Mouse (Mus musculus): ENCODE measurements around the gene Gm7694. TPM values are rescaled to one million over a fixed set of nuclear protein-coding genes. Genes with fewer than 3 reads are reported as not detected.

Gm7694 gene
- 2.5 and 3.1 TPM in 2 replicates for polyA plus RNA-seq (2014; fragmentation: Nextera tagmentation; extraction: Ambion mirVana)

- no peaks in the 10 kb centered on the region for H3K27me3 ChIP-seq (ENCODE audit: control insufficient read depth, insufficient read depth, low read length)
- WGBS = 93% methylated on average over 4 of the region's 4 CpGs
Measured at GRCm38 (mm10) chr1:170306232-170306631, at the start of gene Gm7694. Gene Gm7694, minus strand, starts transcription at chr1:170306332.

GRCm38 (mm10) chr1:170353335-170353734 is 47.2 kb upstream of the Gm7694 start:
- DNase-seq (ENCODE audit: low spot score) (no peak), ATAC-seq (ENCODE audit: low FRiP score) (no peak)
- no peaks in the 10 kb centered on the region for H3K4me1 ChIP-seq (replicated peaks; ENCODE audit: control insufficient read depth, insufficient read depth, low read length)
- no peaks in the 10 kb centered on the region for H3K27me3 ChIP-seq (ENCODE audit: control insufficient read depth, insufficient read depth, low read length)
- 79% methylated on average over 3 of the region's 3 CpGs for WGBS
- no peak overlapping the region for H3K9ac ChIP-seq
- H3K4me3 ChIP-seq (replicated peaks; ENCODE audit: low read length) = no peak overlapping the region
- no peaks in the 10 kb centered on the region for H3K36me3 ChIP-seq (replicated peaks; ENCODE audit: control insufficient read depth, insufficient read depth)
- H3K9me3 ChIP-seq (ENCODE audit: control insufficient read depth, low read length) = no peaks in the 10 kb centered on the region
- no peak overlapping the region for H3K27ac ChIP-seq
- H3K4me2 ChIP-seq (replicated peaks) = no peak overlapping the region

More at GRCm38 (mm10) chr1:170306232-170306631, at the start of gene Gm7694:
- H3K36me3 ChIP-seq (replicated peaks; ENCODE audit: control insufficient read depth, insufficient read depth) = no peaks in the 10 kb centered on the region
- no peak for DNase-seq (ENCODE audit: low spot score)
- H3K27ac ChIP-seq = no peak within 1 kb of the TSS
- H3K4me3 ChIP-seq (replicated peaks; ENCODE audit: low read length) = no peak within 1 kb of the TSS
- H3K4me2 ChIP-seq (replicated peaks) = no peak within 1 kb of the TSS
- no peaks in the 10 kb centered on the region for H3K4me1 ChIP-seq (replicated peaks; ENCODE audit: control insufficient read depth, insufficient read depth, low read length)
- no peak within 1 kb of the TSS for H3K9ac ChIP-seq
- no peak for ATAC-seq (ENCODE audit: low FRiP score)
- no peaks in the 10 kb centered on the region for H3K9me3 ChIP-seq (ENCODE audit: control insufficient read depth, low read length)

GRCm38 (mm10) chr1:170351080-170351479 is 44.9 kb upstream of the Gm7694 start:
- Histone ChIP-seq H3K9ac (no peak overlapping the region), H3K9me3 (ENCODE audit: control insufficient read depth, low read length) (no peaks in the 10 kb centered on the region), H3K27me3 (ENCODE audit: control insufficient read depth, insufficient read depth, low read length) (no peaks in the 10 kb centered on the region), H3K27ac (no peak overlapping the region), H3K4me3 (replicated peaks; ENCODE audit: low read length) (no peak overlapping the region), H3K36me3 (replicated peaks; ENCODE audit: control insufficient read depth, insufficient read depth) (no peaks in the 10 kb centered on the region), H3K4me1 (replicated peaks; ENCODE audit: control insufficient read depth, insufficient read depth, low read length) (no peaks in the 10 kb centered on the region), H3K4me2 (replicated peaks) (no peak overlapping the region)
- DNase-seq (ENCODE audit: low spot score) (no peak), ATAC-seq (ENCODE audit: low FRiP score) (no peak)

- Histone ChIP-seq H3K27ac (no peak overlapping the region), H3K9ac (no peak overlapping the region), H3K36me3 (replicated peaks; ENCODE audit: control insufficient read depth, insufficient read depth) (no peaks in the 10 kb centered on the region), H3K4me3 (replicated peaks; ENCODE audit: low read length) (no peak overlapping the region), H3K9me3 (ENCODE audit: control insufficient read depth, low read length) (no peaks in the 10 kb centered on the region), H3K4me2 (replicated peaks) (no peak overlapping the region), H3K4me1 (replicated peaks; ENCODE audit: control insufficient read depth, insufficient read depth, low read length) (no peaks in the 10 kb centered on the region), H3K27me3 (ENCODE audit: control insufficient read depth, insufficient read depth, low read length) (no peaks in the 10 kb centered on the region)
- DNase-seq (ENCODE audit: low spot score) (no peak), ATAC-seq (ENCODE audit: low FRiP score) (no peak)
- 76% methylated on average over 3 of the region's 3 CpGs for WGBS
Measured at GRCm38 (mm10) chr1:170346266-170346665, 40.1 kb upstream of the Gm7694 start.

GRCm38 (mm10) chr1:170343906-170344305 is 37.8 kb upstream of the Gm7694 start:
- Histone ChIP-seq H3K9ac (no peak overlapping the region), H3K36me3 (replicated peaks; ENCODE audit: control insufficient read depth, insufficient read depth) (no peaks in the 10 kb centered on the region), H3K27ac (no peak overlapping the region), H3K4me1 (replicated peaks; ENCODE audit: control insufficient read depth, insufficient read depth, low read length) (no peaks in the 10 kb centered on the region), H3K9me3 (ENCODE audit: control insufficient read depth, low read length) (no peaks in the 10 kb centered on the region), H3K27me3 (ENCODE audit: control insufficient read depth, insufficient read depth, low read length) (no peaks in the 10 kb centered on the region), H3K4me3 (replicated peaks; ENCODE audit: low read length) (no peak overlapping the region), H3K4me2 (replicated peaks) (no peak overlapping the region)
- DNase-seq (ENCODE audit: low spot score) (no peak), ATAC-seq (ENCODE audit: low FRiP score) (no peak)
- WGBS = 95% methylated on average over 4 of the region's 4 CpGs

GRCm38 (mm10) chr1:170343081-170343480 is 36.9 kb upstream of the Gm7694 start:
- ATAC-seq (ENCODE audit: low FRiP score) = no peak
- no peaks in the 10 kb centered on the region for H3K9me3 ChIP-seq (ENCODE audit: control insufficient read depth, low read length)

GRCm38 (mm10) chr1:170339943-170340342 is 33.8 kb upstream of the Gm7694 start:
- 97% methylated on average over 3 of the region's 3 CpGs for WGBS
- Histone ChIP-seq H3K9ac (no peak overlapping the region), H3K4me1 (replicated peaks; ENCODE audit: control insufficient read depth, insufficient read depth, low read length) (no peaks in the 10 kb centered on the region), H3K27me3 (ENCODE audit: control insufficient read depth, insufficient read depth, low read length) (no peaks in the 10 kb centered on the region), H3K36me3 (replicated peaks; ENCODE audit: control insufficient read depth, insufficient read depth) (0 out of 2 replicates have a peak, but pooled peaks cover 4% of the 10 kb centered on the region), H3K9me3 (ENCODE audit: control insufficient read depth, low read length) (no peaks in the 10 kb centered on the region), H3K4me3 (replicated peaks; ENCODE audit: low read length) (no peak overlapping the region), H3K4me2 (replicated peaks) (no peak overlapping the region), H3K27ac (no peak overlapping the region)
- ATAC-seq (ENCODE audit: low FRiP score) (no peak), DNase-seq (ENCODE audit: low spot score) (no peak)

More at GRCm38 (mm10) chr1:170343081-170343480, 36.9 kb upstream of the Gm7694 start:
- H3K9ac ChIP-seq = no peak overlapping the region
- no peak overlapping the region for H3K27ac ChIP-seq
- H3K4me1 ChIP-seq (replicated peaks; ENCODE audit: control insufficient read depth, insufficient read depth, low read length) = no peaks in the 10 kb centered on the region
- H3K27me3 ChIP-seq (ENCODE audit: control insufficient read depth, insufficient read depth, low read length) = no peaks in the 10 kb centered on the region
- H3K4me2 ChIP-seq (replicated peaks) = no peak overlapping the region
- no peaks in the 10 kb centered on the region for H3K36me3 ChIP-seq (replicated peaks; ENCODE audit: control insufficient read depth, insufficient read depth)
- no peak for DNase-seq (ENCODE audit: low spot score)
- WGBS = 83% methylated on average over 8 of the region's 8 CpGs
- H3K4me3 ChIP-seq (replicated peaks; ENCODE audit: low read length) = no peak overlapping the region

GRCm38 (mm10) chr1:170332775-170333174 is 26.6 kb upstream of the Gm7694 start:
- no peak overlapping the region for H3K27ac ChIP-seq
- no peaks in the 10 kb centered on the region for H3K4me1 ChIP-seq (replicated peaks; ENCODE audit: control insufficient read depth, insufficient read depth, low read length)
- no peak overlapping the region for H3K4me2 ChIP-seq (replicated peaks)
- WGBS = 74% methylated on average over 4 of the region's 4 CpGs
- no peaks in the 10 kb centered on the region for H3K9me3 ChIP-seq (ENCODE audit: control insufficient read depth, low read length)
- H3K27me3 ChIP-seq (ENCODE audit: control insufficient read depth, insufficient read depth, low read length) = no peaks in the 10 kb centered on the region
- H3K4me3 ChIP-seq (replicated peaks; ENCODE audit: low read length) = no peak overlapping the region
- no peak for DNase-seq (ENCODE audit: low spot score)
- no peak overlapping the region for H3K9ac ChIP-seq
- no peak for ATAC-seq (ENCODE audit: low FRiP score)
- 0 out of 2 replicates have a peak, but pooled peaks cover 4% of the 10 kb centered on the region for H3K36me3 ChIP-seq (replicated peaks; ENCODE audit: control insufficient read depth, insufficient read depth)

- no peak overlapping the region for H3K4me3 ChIP-seq (replicated peaks; ENCODE audit: low read length)
- H3K4me1 ChIP-seq (replicated peaks; ENCODE audit: control insufficient read depth, insufficient read depth, low read length) = no peaks in the 10 kb centered on the region
- H3K9me3 ChIP-seq (ENCODE audit: control insufficient read depth, low read length) = no peaks in the 10 kb centered on the region
- no peak overlapping the region for H3K9ac ChIP-seq
- DNase-seq (ENCODE audit: low spot score) = no peak
- no peaks in the 10 kb centered on the region for H3K36me3 ChIP-seq (replicated peaks; ENCODE audit: control insufficient read depth, insufficient read depth)
- ATAC-seq (ENCODE audit: low FRiP score) = no peak
- whole genome bisulfite sequencing = 73% methylated on average over 6 of the region's 6 CpGs
- H3K4me2 ChIP-seq (replicated peaks) = no peak overlapping the region
- no peaks in the 10 kb centered on the region for H3K27me3 ChIP-seq (ENCODE audit: control insufficient read depth, insufficient read depth, low read length)
- no peak overlapping the region for H3K27ac ChIP-seq
Measured at GRCm38 (mm10) chr1:170331926-170332325, 25.8 kb upstream of the Gm7694 start.

- no peak for DNase-seq (ENCODE audit: low spot score)
- Histone ChIP-seq H3K4me1 (replicated peaks; ENCODE audit: control insufficient read depth, insufficient read depth, low read length) (no peaks in the 10 kb centered on the region), H3K27ac (no peak overlapping the region), H3K27me3 (ENCODE audit: control insufficient read depth, insufficient read depth, low read length) (no peaks in the 10 kb centered on the region), H3K4me2 (replicated peaks) (no peak overlapping the region), H3K9ac (no peak overlapping the region), H3K4me3 (replicated peaks; ENCODE audit: low read length) (no peak overlapping the region), H3K36me3 (replicated peaks; ENCODE audit: control insufficient read depth, insufficient read depth) (0 out of 2 replicates have a peak, but pooled peaks cover under 1% of the 10 kb centered on the region), H3K9me3 (ENCODE audit: control insufficient read depth, low read length) (no peaks in the 10 kb centered on the region)
- no peak for ATAC-seq (ENCODE audit: low FRiP score)
- WGBS = 87% methylated on average over 4 of the region's 4 CpGs
Measured at GRCm38 (mm10) chr1:170325277-170325676, 19.1 kb upstream of the Gm7694 start.
